Mouse (Mus musculus) mouse trophoblast stem cell (cell line): Measurements from ENCODE around the gene Il17a.
"Not testable (repeated sequence)": the region's sequence is repeated elsewhere in the genome, so short reads cannot be mapped to it uniquely, and the experiment has no call there.

Experiments
- in situ Hi-C, 2 experiments: fragments of 300-500 bp; cut with MseI, MboI; formaldehyde crosslinking; loops; 2 replicates in 1 of 2; 3 replicates in 1 of 2; pipeline ENCODE4 v1.15.1; 2025

Il17a gene

GRCm38 (mm10) chr1:20730903-20731302 is at the start of gene Il17a:
Gene Il17a, plus strand, starts transcription at chr1:20730905.
- in situ Hi-C loops = no loop called here

- in situ Hi-C loops = no loop called here
Observed at GRCm38 (mm10) chr1:20682849-20683248, 47.9 kb upstream of the Il17a start.

GRCm38 (mm10) chr1:20683386-20683785 is 47.3 kb upstream of the Il17a start:
- in situ Hi-C loops = no loop called here

GRCm38 (mm10) chr1:20683853-20684252 is 46.9 kb upstream of the Il17a start:
- in situ Hi-C loops = no loop called here

GRCm38 (mm10) chr1:20684403-20684802 is 46.3 kb upstream of the Il17a start:
- in situ Hi-C loops = no loop called here

GRCm38 (mm10) chr1:20685393-20685792 is 45.3 kb upstream of the Il17a start:
- in situ Hi-C loops = no loop called here

GRCm38 (mm10) chr1:20685907-20686306 is 44.8 kb upstream of the Il17a start:
- in situ Hi-C loops = no loop called here

GRCm38 (mm10) chr1:20691336-20691735 is 39.4 kb upstream of the Il17a start:
- in situ Hi-C loops = no loop called here

- in situ Hi-C loops = no loop called here
Observed at GRCm38 (mm10) chr1:20693634-20694313, 36.9 kb upstream of the Il17a start.

- in situ Hi-C loops = no loop called here
Observed at GRCm38 (mm10) chr1:20700011-20700410, 30.7 kb upstream of the Il17a start.

GRCm38 (mm10) chr1:20736572-20736971 is 5.9 kb downstream of the Il17a start:
- in situ Hi-C loops = no loop called here

- in situ Hi-C loops = no loop called here
Observed at GRCm38 (mm10) chr1:20738483-20738882, 7.8 kb downstream of the Il17a start.

- in situ Hi-C loops = no loop called here
Observed at GRCm38 (mm10) chr1:20740496-20740998, 9.8 kb downstream of the Il17a start.

- in situ Hi-C loops = loop anchor here in 1 of 2 experiments (10.0 kb wide), 1 partner anchor 140 kb away; the partner anchor contains the start of gene Pkhd1
Observed at GRCm38 (mm10) chr1:20754439-20754838, 23.7 kb downstream of the Il17a start.

- in situ Hi-C loops = loop anchor here in 1 of 2 experiments (10.0 kb wide), 1 partner anchor 143 kb away; the partner anchor contains the start of gene Pkhd1
Observed at GRCm38 (mm10) chr1:20757586-20757985, 26.9 kb downstream of the Il17a start.

- in situ Hi-C loops = loop anchor here in 1 of 2 experiments (10.0 kb wide), 1 partner anchor 145 kb away; the partner anchor contains the start of gene Pkhd1
Observed at GRCm38 (mm10) chr1:20759799-20760198, 29.1 kb downstream of the Il17a start.

- in situ Hi-C loops = no loop called here
Observed at GRCm38 (mm10) chr1:20760331-20760730, 29.6 kb downstream of the Il17a start.

GRCm38 (mm10) chr1:20761411-20761810 is 30.7 kb downstream of the Il17a start:
- in situ Hi-C loops = no loop called here

GRCm38 (mm10) chr1:20766526-20766925 is 35.8 kb downstream of the Il17a start:
- in situ Hi-C loops = no loop called here

- in situ Hi-C loops = not testable (repeated sequence)
Observed at GRCm38 (mm10) chr1:20774026-20774730, 43.5 kb downstream of the Il17a start.

GRCm38 (mm10) chr1:20778366-20778765 is 47.7 kb downstream of the Il17a start:
- in situ Hi-C loops = no loop called here
